Mouse (Mus musculus): ENCODE data around the gene Inpp5f. TPM values are rescaled to one million over a fixed set of nuclear protein-coding genes. Genes with fewer than 3 reads are reported as not detected.
"Not testable (repeated sequence)": the region's sequence is repeated elsewhere in the genome, so short reads cannot be mapped to it uniquely, and the experiment has no call there.

Gene Inpp5f
- 13.4 and 14.2 TPM in 2 replicates for polyA plus RNA-seq (2012; rRNA removed)

DNA sequence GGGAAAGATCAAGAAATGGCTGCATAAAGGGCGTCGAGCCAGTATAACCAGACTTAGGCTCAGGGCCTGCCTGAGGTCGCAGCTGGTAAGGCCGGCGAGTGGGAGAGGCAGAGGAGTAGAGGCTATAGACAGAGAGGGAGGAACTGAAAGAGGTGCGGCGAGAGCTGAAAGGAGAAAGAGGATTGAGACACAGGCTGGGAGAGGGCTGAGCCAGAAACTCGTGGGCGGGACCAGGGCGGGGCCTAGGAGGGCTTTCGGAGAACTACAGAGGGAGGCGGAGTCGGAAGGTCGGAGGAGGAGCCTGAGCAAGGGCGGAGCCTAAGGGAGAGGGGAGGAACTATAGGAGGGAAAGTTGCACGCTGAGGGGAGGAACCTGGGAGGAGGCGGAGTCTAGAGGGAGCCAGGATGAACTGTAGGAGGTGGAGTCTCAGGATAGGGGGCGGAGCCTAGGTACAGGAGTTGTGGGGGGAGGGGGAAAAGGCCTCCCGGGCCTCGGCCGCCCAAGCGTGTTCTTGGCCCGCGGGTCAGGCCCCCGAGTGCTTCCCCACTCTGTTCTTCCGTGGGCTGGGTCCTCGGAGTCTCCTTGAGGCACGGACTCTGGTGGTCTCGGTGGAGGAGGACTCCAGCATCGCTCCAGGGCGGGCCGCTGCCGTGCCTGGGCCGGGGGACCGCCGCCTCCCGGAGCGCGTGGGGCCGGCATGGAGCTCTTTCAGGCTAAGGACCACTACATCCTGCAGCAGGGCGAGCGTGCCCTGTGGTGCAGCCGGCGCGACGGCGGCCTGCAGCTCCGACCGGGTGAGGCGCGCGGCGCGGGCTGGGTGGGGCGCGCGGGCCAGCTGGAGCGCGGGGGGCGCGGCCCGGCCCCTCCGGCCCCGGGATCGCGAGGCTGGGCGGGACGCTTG is at the start of gene Inpp5f:
Inpp5f (plus strand) TSS at position 432 of the 902 bp plus-strand sequence.
- DNase-seq (ENCODE audit: low spot score): peak; percentile 87

DNA sequence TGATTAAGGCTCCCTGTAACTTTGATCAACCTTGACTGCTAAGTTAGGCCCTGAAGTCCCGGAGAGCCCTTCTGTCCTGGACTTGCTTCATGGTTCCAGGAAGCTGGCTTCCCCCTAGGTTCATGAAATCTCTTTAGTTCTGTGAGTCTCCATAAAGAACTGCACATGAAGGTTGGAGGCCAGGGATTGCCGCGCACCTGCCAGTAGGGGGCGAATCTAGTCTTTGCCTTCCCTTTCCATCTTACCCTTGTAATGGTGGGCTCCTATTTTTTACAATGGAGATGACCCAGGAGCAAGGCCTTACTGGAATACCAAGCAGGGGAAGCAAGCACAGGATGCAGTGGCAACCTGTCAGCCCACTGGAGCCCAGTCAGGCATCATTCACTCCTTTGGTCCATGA is 47.8 kb upstream of the Inpp5f start:
- no peak for DNase-seq (ENCODE audit: low spot score)

DNA sequence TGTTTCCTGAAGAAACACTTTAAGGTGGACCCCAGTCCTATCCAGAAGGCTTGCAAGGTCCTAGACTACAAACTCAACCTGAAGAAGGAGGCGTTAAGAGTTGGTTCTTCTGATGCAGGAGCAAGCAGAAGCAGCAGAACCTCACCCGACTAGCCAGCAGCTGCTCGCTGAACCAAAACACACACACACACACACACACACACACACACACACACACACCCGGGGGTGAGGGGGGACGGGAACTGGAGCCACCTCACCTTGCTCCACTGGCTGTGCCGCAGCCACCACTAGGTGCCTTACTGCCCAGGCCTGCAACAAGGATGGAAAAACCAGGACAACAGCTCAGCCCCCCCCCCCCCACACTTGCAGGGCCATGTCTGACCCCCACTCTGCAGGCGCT is 44.8 kb upstream of the Inpp5f start:
- no peak for DNase-seq (ENCODE audit: low spot score)

DNA sequence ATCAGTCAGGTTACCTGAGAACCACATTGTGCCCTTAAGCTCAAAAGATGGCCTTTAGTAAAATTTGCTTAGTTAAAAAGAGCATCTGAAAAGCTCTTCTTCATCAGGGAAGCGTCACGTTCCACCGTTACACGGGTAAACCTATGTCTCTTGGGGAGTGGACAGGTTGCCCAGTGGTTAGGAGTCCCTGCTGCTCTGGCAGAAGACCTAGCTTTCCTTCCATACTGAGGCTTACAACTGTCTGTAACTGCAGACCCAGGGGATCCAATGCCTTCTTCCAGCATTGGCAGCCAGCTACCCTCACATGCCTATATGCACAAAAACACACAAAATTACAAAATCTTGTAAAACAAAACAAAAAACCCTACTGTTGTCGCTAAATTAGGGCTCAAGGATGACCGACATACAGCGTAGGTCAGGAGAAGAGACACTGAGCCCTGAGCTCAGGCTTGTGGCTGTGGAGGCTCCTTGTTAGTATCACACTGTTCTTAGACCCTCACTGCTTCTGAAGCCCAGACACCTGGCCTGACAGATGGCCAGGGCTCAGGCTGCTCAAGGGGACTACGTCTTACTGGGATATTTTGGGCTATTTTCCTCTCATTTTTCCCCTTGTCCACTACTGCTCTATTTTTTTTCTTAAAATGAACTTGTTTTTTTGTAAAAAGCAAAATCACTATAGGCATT is 43.4 kb upstream of the Inpp5f start:
- DNase-seq (ENCODE audit: low spot score): no peak

DNA sequence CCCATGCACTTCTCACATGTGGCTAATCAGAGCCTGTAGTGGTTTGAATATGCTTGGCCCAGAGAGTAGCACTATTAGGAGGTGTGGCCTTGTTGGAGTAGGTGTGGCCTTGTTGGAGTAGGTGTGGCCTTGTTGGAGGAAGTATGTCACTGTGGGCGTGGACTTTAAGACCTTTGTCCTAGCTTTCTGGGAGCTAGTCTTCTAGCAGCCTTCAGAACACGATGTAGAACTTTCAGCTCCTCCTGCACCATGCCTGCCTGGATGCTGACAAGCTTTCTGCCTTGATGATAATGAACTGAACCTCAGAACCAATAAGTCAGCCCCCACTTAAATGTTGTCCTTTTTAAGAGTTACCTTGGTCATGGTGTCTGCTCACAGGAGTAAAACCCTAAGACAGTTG is 41.7 kb upstream of the Inpp5f start:
- not testable (repeated sequence) for DNase-seq (ENCODE audit: low spot score)

DNA sequence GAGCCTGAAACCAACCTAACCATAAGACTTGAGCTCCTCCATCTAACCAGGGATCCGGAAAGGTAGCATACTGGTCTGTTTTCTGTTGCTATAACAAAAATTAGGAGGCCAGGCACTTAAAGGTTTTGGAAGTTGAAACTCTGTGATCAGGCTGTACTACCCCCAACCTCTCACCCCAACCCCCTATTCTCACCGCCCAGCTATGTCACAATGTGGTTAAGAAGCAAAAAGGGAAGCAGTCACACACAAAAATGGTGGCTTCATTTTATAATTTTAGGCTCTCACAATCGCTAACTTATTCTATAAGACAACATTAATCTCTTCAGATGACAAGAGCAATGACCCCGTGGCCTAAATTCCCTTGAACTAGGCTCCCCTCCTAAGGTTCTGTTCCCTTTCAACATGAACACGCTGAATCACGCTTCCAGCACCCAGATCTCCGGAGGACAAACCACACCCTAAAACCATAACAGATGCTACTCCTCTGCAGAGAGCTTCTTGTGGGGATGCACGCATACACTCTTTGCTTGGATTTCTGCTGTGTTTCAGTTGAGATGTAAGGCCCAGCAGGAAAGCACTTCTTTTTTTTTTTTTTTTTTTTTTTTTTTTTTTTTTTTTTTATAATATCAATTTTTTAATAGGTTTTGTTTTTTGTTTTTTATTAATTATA is 41.0 kb upstream of the Inpp5f start:
- DNase-seq (ENCODE audit: low spot score): no peak

DNA sequence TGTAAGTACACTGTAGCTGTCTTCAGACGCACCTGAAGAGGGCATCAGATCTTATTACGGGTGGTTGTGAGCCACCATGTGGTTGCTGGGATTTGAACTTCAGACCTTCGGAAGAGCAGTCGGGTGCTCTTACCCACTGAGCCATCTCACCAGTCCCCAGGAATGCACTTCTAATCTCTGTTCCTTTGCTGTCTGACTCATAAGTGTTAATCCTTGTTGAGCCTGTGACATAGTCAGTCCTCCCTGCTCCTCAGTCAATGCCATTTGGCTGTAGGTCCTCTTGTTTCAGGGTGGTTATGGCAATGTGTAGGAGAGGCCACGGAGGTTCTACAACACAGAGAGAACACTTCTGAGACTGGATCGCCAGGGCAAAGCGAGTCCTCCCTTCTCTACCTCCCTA is 40.5 kb upstream of the Inpp5f start:
- DNase-seq (ENCODE audit: low spot score): not testable (repeated sequence)

DNA sequence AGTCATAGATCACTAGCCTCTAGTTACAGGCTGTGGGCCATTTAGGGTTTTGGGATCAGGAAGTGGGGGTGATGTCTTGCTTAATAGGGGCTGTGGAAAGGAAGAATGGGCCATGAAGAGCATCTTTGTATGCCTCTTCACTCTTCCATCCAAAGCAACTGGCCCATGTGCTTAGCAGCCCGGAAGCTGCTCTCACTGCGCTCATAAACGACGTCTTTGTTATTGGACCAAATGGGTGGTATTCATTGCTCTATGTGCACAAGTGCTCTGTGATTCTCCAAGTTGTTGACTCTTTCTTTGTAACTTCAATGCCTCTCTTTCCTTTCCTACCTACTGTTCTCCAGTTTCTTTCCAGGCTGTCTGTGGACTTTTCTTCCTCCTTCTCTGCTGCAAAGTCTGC is 39.1 kb upstream of the Inpp5f start:
- no peak for DNase-seq (ENCODE audit: low spot score)

DNA sequence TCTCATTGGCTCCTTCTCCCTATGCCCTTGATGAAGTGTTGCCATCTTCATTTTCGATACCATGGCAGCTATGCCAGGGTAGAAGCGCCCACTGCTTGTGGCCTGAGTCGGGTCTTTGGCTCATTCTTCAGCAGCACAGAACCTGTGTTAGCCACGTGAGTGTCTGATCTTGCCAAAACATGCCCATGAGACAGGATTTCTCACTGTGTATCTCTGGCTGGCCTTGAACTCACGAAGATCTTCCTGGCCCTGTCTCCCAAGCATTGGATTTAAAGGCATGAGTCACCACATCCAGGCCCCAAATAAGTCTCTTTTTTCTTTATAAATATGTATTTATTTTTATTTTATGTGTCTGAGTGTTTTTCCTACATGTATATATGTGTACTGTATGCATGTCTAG is 35.9 kb upstream of the Inpp5f start:
- DNase-seq (ENCODE audit: low spot score): no peak

DNA sequence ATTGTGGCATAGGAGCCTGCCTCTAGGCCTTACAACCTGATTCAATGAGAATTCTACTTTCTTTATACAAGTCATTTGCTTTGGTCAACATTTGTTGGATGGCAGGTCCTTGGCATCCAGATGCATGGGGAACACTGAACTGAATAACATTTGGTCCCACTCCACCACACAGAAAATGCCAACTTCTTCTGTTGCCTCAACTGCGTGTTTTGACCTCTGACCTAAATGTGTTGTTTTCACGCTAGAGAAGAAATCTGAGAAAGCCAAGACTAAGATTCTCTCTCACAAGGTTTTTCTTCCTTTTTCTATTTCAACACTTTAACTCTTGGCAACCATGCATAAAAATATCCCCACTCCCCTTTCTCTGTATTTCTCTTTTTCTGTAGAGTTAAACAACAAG is 35.3 kb upstream of the Inpp5f start:
- no peak for DNase-seq (ENCODE audit: low spot score)

DNA sequence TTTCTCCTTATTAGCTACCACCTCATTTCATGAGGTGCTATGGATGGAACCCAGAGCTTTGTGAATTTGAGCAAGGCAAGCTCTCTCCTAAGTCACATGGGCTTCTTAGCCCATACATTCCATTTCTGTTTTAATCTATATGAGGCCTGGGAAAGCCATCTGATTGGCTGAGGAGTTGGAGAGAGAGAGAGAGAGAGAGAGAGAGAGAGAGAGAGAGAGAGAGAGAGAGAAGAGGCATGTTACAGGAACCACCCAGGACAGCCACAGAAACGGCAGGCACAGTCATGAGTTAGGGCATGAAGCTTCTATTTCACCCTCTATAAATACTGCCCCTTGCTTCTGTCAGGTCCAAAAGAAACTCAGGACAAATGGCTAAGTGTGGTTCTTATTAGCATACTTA is 33.5 kb upstream of the Inpp5f start:
- DNase-seq (ENCODE audit: low spot score): no peak

DNA sequence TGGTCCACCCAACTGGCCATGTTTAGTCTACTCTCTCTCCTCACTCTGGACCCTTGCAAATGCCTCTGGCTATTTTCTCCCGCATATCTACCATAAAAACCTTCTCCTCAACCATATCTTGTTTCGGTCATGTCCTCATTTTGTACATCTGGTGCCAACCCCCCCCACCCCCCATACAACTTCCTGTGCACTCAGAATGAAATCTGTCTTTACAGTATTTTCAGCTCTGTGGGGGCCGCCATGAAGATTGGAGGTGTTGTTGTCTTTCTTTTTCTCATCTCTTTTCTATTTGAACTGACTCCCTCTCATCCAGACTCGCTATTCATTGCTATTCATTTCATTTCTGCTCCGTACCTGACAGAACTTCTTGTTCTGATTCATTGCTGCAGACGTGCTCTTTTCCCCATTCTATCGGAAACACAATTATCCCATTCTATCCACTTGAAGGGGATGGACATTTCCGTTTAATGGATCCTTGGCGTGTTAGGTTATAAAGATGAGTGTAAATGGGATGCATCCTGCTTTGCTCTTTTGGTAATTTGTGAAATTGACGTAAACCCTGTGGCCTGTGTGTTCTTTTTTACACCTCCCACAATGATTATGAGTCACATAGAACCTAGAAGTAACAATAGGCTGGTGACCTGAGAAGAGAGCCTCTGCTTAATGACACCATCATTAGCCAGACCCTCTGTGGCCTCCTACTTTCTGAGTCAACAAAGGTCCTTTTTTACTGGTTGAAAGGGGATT is 32.8 kb upstream of the Inpp5f start:
- DNase-seq (ENCODE audit: low spot score): no peak

DNA sequence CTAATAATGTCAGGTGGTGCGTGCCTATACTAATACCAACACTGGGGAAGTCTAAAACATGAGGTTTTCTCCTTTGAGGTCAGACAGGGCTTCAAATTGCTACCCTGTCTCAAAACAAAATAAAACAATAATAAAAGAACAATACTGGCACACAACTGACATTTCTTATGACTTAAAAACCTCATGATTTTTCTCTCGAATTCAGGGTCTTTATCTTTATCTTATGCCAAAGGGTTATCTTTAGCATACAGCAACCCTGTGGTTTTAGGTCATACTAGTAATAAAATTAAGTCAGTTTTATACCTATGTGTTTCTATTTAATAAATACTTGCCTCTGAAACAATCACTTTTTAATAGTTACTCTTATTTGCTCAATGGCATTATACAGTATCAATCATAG is 31.7 kb upstream of the Inpp5f start:
- DNase-seq (ENCODE audit: low spot score): no peak

DNA sequence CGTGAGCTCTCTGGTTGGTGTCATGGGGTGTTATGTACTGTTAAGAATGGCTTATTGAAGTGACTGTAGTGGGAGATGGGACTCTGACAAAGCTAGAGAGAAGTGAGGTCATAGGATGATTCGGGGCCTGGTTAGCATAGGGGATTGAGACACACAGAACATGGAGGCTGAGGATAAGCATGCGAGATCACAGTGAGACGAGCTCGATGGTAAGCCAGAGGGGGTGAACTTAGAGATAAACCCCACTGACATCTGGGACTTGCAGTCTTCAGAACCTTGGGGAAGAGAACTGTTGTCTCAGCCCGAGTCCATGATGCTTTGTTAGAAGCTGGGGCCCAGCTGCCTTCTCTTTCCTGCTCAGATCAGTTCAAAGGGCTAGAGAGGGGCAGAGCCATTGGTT is 30.8 kb upstream of the Inpp5f start:
- DNase-seq (ENCODE audit: low spot score): no peak

DNA sequence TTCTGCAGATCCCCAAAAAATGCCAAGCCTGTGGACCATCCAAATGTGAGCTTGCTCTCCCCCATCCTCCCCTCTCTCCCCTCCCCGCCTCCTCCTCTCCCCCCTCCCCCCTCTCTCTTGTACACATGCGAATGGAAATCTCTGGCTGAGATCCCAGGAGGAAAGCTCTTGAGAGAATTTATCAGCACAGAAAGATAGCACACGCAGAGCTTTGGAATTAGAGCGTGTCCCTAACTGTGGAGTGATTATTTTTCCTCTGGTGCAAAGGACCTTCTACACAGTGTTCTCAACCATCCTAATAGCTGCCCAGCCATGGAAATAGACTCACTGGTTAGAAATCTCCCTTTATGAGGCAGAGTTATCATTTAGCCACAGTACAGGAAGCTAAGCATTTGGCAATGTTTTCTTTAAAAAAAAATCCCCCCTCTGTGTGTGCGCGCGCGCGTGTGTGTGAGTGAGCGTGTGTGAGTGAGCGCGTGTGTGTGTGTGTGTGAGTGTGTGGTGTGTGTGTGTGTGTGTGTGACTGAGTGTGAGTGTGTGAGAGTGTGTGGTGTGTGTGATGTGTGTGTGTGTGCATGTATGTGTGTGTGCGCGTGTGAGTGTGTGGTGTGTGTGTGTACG is 29.2 kb upstream of the Inpp5f start:
- DNase-seq (ENCODE audit: low spot score): no peak

DNA sequence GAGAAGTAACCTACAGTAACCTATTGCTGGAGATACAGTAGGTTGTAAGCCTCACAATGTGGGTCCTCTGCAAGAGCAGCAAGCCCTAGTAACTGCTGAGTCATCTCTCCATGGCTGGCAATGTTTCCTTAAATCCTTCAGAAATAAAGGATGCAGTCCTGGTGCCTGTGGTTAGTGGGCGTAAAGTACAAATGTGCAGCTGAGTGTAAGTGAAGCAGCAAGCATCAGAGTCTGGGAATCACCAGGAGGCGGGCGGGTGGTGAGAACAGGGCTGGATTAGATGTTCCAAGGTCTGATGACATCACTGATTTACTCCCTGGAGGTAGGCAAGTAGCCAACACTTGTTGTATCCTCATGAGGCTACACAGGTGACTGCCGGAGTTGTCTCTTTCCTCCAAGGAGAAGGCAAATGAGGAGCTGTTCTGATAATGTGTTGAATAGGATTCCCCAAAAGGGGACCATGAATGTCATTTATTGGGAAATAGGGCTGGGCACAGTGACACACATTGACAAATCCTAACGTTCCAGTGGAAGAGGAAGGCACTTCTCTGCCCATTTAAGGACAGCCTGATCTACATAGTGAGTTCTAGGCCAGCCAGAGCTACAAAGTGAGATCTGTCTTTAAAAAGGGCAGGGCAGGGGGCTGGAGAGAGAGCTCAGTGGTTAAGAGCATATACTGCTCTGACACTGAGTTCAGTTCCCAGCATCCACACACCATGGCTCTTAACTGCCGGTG is 27.7 kb upstream of the Inpp5f start:
- DNase-seq (ENCODE audit: low spot score): no peak

DNA sequence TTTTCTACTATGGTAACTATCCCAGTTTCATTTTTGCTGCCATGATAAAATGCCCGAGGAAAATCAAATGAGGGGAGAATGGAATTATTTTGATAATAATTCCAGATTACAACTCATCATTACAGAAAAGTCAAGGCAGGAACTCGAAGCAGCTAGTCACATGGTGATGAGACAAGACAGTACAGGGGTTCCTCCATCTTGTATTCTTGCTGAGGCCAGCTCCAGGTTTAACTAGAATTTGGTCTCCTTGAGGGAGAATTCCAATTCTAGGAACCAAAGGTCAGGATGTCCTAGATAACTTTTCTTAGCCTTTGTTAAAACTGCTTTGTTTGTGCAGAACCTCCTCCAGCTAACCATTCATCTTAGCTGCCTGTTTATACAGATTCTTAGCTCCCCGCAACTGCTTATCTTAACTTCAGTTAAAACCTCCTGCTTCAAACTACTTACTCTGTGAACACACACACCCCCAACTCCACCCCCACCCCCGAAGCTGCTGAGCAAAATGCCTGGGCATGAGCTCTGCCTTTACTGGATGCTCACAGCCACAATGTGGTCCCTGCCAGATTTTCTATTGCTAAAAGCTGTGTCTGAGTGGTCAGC is 23.7 kb upstream of the Inpp5f start:
- DNase-seq (ENCODE audit: low spot score): no peak

DNA sequence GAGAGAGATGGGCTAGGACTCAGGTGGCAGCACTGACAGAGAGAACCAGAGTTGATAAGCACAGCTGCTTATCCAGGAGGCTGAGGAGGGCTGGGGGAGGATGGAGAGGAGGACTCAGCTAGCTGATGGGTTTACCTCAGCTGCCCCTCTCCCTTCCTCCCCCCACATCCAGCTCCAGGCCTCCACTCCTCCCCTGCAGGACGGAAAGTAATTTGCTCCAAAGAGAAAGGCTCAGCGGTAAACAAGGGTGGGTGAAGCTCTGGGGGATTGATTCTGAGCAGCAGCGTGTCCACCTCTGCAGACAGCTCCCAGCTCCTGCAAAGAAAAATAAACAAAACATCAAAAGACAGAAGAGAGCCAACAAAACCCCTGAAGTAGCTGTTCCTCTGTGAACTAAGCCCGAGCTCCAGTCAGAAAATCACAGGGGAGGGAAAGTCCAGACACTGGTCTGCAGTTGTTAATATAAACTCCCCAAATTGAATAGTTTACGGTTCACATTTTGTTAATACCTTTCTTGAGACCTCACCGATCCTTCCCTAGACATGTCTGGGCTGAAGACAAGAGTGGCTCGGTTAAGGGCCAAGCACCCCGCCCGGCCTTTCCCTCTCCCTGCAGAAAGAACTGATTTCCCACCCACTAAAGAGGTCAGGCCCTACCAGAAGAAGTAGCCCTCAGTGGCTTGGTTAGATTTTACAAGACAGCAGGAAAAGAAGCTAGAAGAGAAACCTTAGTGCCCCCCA is 19.6 kb upstream of the Inpp5f start:
- DNase-seq (ENCODE audit: low spot score): no peak

DNA sequence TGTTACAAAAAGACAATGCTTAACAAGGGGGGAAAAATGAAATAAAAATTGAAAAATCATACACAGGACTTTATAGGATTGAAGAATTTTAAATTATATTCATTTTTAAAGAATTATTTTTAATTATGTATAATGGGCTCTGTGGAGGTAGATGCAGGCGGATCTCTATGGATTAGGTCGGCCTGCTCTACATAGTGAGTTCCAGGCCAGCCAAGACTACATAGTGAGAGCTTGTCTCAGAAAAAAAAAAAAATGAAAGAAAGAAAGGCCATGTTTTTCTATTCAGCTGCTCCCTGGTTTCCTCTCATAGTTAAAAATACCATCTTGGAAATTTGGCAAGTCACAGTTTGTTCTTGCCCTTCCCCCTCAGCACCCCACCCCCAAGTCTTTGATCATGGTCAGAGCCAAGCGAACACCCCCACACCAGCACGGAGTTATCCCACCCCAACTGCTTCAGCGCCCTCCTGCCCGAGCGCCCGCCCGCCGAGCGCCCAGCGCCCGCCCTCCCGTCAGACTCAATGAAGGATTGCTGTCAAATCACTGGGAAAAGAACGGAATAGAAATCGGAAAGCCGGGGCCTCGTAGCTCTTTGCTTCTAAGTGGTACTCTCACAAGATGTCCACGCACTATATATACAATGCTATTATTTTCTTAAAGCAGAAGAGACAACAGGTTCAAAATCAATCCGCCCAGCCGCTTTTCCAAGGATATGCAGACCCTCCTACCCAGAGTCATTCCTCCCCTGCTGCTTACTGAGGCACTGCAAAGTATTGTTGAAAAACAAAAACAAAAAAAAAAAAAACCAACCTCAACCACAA is 18.8 kb upstream of the Inpp5f start:
- no peak for DNase-seq (ENCODE audit: low spot score)
